Mouse (Mus musculus): ENCODE measurements around the gene Mob1b. TPM values are rescaled to one million over a fixed set of nuclear protein-coding genes. Genes with fewer than 3 reads are reported as not detected.

The Mob1b gene
- total and polyA plus RNA-seq, 3 experiments = 7.0 to 11.9 (median 10.5) TPM

GRCm38 (mm10) chr5:88721003-88721475 lies 384 bp downstream of the Mob1b start:
- Histone ChIP-seq H3K27me3 (replicated peaks) (no peaks in the 10 kb centered on the region), H3K79me2 (replicated peaks; ENCODE audit: control insufficient read depth, extremely low read depth, insufficient read depth, poor library complexity, severe bottlenecking) (peaks cover 31% of the 10 kb centered on the region), H3K9ac (ENCODE audit: insufficient read depth, low read depth) (peak overlapping the region; percentile 99), H3K36me3 (replicated peaks in 1 of 2; ENCODE audit: control insufficient read depth in 1 of 2, insufficient read depth in 1 of 2, low read length in 1 of 2) (peaks cover 0 to 10% of the 10 kb centered on the region in 2 experiments), H3K27ac (ENCODE audit: insufficient read depth, low read depth) (peak overlapping the region; percentile 41; the same call in 1 of the 2 replicates), H3K4me2 (ENCODE audit: insufficient read depth, low read depth, poor library complexity, severe bottlenecking) (peak overlapping the region; percentile 60), H3K4me3 (replicated peaks in 1 of 3; ENCODE audit: low read depth in 2 of 3, low read length in 2 of 3, poor library complexity in 1 of 3) (peak overlapping the region; percentile 73 to 100 (median 99)), H3K9me3 (replicated peaks; ENCODE audit: low read length) (no peaks in the 10 kb centered on the region), H3K4me1 (ENCODE audit: control insufficient read depth in 1 of 2, insufficient read depth in 2 of 2) (peaks cover 15 to 50% of the 10 kb centered on the region in 2 experiments)
- in situ Hi-C loops (cut with MboI; ENCODE audit: low pct_ligation_motif_present, low pct_unique_long_range_greater_than_20kb, low sequenced_read_pairs) (no loop called here), dilution Hi-C loops (cut with MboI; ENCODE audit: extremely low pct_ligation_motif_present, extremely low pct_unique_long_range_greater_than_20kb, low sequenced_read_pairs) (no loop called here)
- no peak for DNase-seq (ENCODE audit: extremely low read depth)
- 0 out of 2 replicates have a peak, but pooled peaks have one; percentile 26 for TF ChIP-seq UBTF (IDR thresholded peaks at IDR 0.05; ENCODE audit: low read depth, low read length)
- TF ChIP-seq ETS1 (conservative IDR thresholded peaks at IDR 0.05; ENCODE audit: low read depth, low read length) = no peak
- TF ChIP-seq ZMIZ1 (IDR thresholded peaks at IDR 0.05; ENCODE audit: low read depth, low read length) = no peak
- no peak for TF ChIP-seq POLR2AphosphoS2 (IDR thresholded peaks at IDR 0.05; ENCODE audit: low read depth, low read length)
- no peak for TF ChIP-seq RCOR1 (conservative IDR thresholded peaks at IDR 0.05; ENCODE audit: low read depth, low read length)
- no peak for TF ChIP-seq HCFC1 (IDR thresholded peaks at IDR 0.05; ENCODE audit: low read depth, low read length)

- Histone ChIP-seq H3K27ac (ENCODE audit: insufficient read depth, low read depth) (no peak overlapping the region), H3K27me3 (replicated peaks) (no peaks in the 10 kb centered on the region), H3K9ac (ENCODE audit: insufficient read depth, low read depth) (peak overlapping the region; percentile 99), H3K79me2 (replicated peaks; ENCODE audit: control insufficient read depth, extremely low read depth, insufficient read depth, poor library complexity, severe bottlenecking) (peaks cover 32% of the 10 kb centered on the region), H3K36me3 (replicated peaks in 1 of 2; ENCODE audit: control insufficient read depth in 1 of 2, insufficient read depth in 1 of 2, low read length in 1 of 2) (peaks cover 0 to 10% of the 10 kb centered on the region in 2 experiments), H3K9me3 (replicated peaks; ENCODE audit: low read length) (no peaks in the 10 kb centered on the region), H3K4me1 (ENCODE audit: control insufficient read depth in 1 of 2, insufficient read depth in 2 of 2) (peaks cover 12 to 44% of the 10 kb centered on the region in 2 experiments), H3K4me2 (ENCODE audit: insufficient read depth, low read depth, poor library complexity, severe bottlenecking) (peak overlapping the region; percentile 60), H3K4me3 (replicated peaks in 1 of 3; ENCODE audit: low read depth in 2 of 3, low read length in 2 of 3, poor library complexity in 1 of 3) (peak overlapping the region; percentile 73 to 100 (median 99))
- dilution Hi-C loops (cut with MboI; ENCODE audit: extremely low pct_ligation_motif_present, extremely low pct_unique_long_range_greater_than_20kb, low sequenced_read_pairs) = no loop called here
- in situ Hi-C loops (cut with MboI; ENCODE audit: low pct_ligation_motif_present, low pct_unique_long_range_greater_than_20kb, low sequenced_read_pairs) = no loop called here
- TF ChIP-seq JUND (conservative IDR thresholded peaks at IDR 0.05; ENCODE audit: low read depth, low read length) = no peak
- no peak for TF ChIP-seq MAZ (IDR thresholded peaks at IDR 0.05; ENCODE audit: low read depth, low read length)
- no peak for TF ChIP-seq ZC3H11A (IDR thresholded peaks at IDR 0.05; ENCODE audit: low read depth, low read length)
- no peak for TF ChIP-seq HCFC1 (IDR thresholded peaks at IDR 0.05; ENCODE audit: low read depth, low read length)
- no peak for TF ChIP-seq MAX (IDR thresholded peaks at IDR 0.05; ENCODE audit: low read length)
- no peak for TF ChIP-seq POLR2A (IDR thresholded peaks at IDR 0.05; ENCODE audit: low read depth, low read length)
- TF ChIP-seq MAFK (IDR thresholded peaks at IDR 0.05; ENCODE audit: insufficient replicate concordance, low read length) = no peak
- no peak for TF ChIP-seq IRF4 (IDR thresholded peaks at IDR 0.05; ENCODE audit: low read depth, low read length)
- TF ChIP-seq ZKSCAN1 (IDR thresholded peaks at IDR 0.05; ENCODE audit: borderline replicate concordance, low read depth, low read length) = no peak
- no peak for TF ChIP-seq MYC (IDR thresholded peaks at IDR 0.05; ENCODE audit: low read depth, low read length)
- TF ChIP-seq SIN3A (IDR thresholded peaks at IDR 0.05; ENCODE audit: low read length) = no peak
- no peak for TF ChIP-seq RCOR1 (conservative IDR thresholded peaks at IDR 0.05; ENCODE audit: low read depth, low read length)
- TF ChIP-seq MXI1 (IDR thresholded peaks at IDR 0.05; ENCODE audit: low read depth, low read length) = no peak
- no peak for DNase-seq (ENCODE audit: extremely low read depth)
Measured at GRCm38 (mm10) chr5:88721565-88722212, 1.0 kb downstream of the Mob1b start.

All from CH12.LX (cell line).